In genomic region chr10:40502734-40503133, GRCm38 (mm10) we compare ENCODE assay signal across 19 mouse cellular contexts.
"Had no signal": no experiment of that assay in that cellular context is flagged by ENCODE, and none has a peak within 500 bp of the region (broad histone marks: within the 10 kb centered on the region; RNA-seq: fewer than 3 reads in every experiment).

No protein-coding gene starts in this region.

- H3K27me3 ChIP-seq: midbrain, embryonic 12.5 days; neural tube, embryonic 13.5 days; neural tube, embryonic 15.5 days had no signal

- H3K4me2 ChIP-seq: lung, embryonic 14.5 days; midbrain, embryonic 12.5 days; neural tube, embryonic 13.5 days; neural tube, embryonic 15.5 days had no signal

- H3K27ac ChIP-seq: midbrain, embryonic 10.5 days; midbrain, embryonic 12.5 days; neural tube, embryonic 13.5 days; neural tube, embryonic 15.5 days had no signal

- H3K36me3 ChIP-seq: midbrain, embryonic 10.5 days; midbrain, embryonic 12.5 days; neural tube, embryonic 13.5 days; neural tube, embryonic 15.5 days had no signal

- H3K4me3 ChIP-seq: midbrain, embryonic 10.5 days; midbrain, embryonic 12.5 days; myocyte; neural tube, embryonic 13.5 days; neural tube, embryonic 15.5 days had no signal

- DNase-seq: lung, adult 18-20 months; lung, embryonic 14.5 days; lung, postnatal 10 days; lung, postnatal 4 days; midbrain, embryonic 14.5 days; retina, postnatal 1 day; right cerebral cortex, adult 18-20 months; right cerebral cortex, postnatal 25 days; right cerebral cortex, postnatal 4 days; spleen, adult 18-20 months; thymus, adult 2 months; thymus, postnatal 25 days; thymus, postnatal 4 days had no signal

- H3K9me3 ChIP-seq: midbrain, embryonic 10.5 days; midbrain, embryonic 12.5 days; neural tube, embryonic 13.5 days; neural tube, embryonic 15.5 days had no signal

- ATAC-seq: midbrain, embryonic 16.5 days had no signal

- H3K9ac ChIP-seq: lung, embryonic 14.5 days; midbrain, embryonic 12.5 days; neural tube, embryonic 13.5 days; neural tube, embryonic 15.5 days had no signal
